Mouse (Mus musculus) thymus, postnatal 4 days (tissue): ENCODE measurements around the gene Ttll8.

Experiments used
- DNase-seq: peaks from one replicate; pipeline ENCODE4 v3.0.0; 2021

The Ttll8 gene

DNA sequence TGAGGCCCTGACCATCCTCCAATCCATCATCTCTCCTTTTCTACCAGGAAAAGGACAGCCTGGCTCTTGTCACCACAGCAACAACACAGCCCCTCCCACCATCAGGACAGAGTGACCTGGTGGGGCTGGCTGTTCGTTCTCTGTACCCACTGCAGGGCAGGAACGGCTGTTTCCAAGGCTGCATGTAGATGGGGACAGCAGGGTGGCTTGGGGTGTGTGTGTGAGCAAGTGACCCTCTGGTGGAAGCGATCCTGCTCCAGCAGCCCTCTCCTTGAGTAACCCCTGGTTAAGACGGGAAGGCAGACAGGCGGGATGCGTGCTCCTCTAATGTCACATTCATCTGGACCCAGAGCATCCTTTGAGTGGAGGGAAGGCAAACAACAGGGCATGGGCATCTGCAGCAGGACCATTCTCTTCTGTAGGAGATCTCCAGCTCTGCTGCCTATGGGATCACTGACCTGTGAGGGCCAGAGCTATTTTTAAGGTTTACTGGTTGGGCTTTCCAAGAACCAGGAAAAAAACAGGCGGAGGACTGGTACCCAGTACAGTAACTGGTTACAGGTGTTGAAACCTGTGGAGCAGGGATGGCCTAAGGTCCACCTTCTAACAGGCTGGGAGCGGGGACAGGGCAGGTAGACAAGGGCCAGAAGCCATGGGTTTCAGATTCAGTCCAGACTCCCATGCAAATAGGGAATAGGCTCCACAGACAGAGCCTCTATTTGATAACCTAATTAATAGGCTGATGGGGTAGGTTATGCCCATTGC, 94.8 kb downstream of the Ttll8 start:
- DNase-seq, result no peak

DNA sequence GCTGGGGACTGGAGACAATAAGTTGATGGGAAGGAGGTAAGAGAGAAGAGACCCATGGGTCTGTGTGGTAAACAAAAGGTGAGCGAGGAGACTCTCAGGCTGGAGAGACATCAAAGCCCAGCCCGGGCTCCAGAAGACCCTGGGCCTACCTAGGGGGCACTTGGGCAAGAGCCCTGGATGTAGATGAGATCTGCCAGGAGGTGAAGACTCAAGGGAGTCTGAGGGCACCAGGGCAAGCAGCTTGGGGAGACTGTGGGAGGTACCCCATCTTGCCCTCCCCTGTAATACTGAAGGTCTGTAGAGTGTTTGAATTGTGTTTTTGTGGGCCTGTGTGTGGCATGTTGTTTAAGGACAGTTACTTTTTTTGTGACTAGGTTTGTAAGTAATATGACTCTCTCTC, 95.5 kb downstream of the Ttll8 start:
- no peak for DNase-seq

DNA sequence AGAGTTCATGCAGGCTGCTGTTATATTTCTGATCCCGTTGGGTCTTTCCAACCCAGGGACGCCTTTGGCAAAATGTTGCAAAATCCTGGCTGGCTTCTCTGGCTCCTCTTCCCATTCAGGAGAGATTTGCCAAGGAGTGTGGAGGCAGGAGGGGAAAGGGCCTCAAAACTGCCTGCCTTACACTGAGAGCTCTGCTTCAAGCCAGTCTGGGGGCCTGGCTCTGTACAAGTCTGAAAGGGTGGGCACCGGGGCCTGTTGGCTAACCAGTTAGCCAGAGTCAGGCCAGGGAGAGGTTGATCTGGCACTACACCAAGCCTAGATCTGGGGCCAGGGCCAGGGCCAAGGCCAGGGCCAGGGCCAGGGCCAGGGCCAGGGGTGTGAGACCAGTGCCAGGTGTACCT, 96.1 kb downstream of the Ttll8 start:
- DNase-seq, result no peak

DNA sequence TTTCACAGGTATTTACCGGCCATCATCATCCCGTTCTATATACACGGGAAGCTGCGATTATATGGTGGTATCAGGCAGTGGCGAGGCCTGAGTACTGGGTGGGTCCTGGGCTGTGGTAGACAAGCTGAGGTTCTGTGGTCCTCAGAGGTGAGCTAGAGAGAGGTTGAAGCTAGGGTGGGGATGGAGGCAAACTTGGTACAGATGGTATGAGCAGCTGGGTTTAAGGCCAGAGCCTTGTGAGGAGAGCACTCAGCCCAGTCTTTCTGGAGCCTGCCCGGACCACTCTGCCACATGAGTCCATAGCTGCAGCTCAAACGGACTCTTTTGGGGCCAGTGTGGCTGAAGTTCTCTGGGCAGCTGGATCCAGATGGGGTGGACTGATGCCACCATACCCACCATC, 96.9 kb downstream of the Ttll8 start:
- DNase-seq, result no peak

DNA sequence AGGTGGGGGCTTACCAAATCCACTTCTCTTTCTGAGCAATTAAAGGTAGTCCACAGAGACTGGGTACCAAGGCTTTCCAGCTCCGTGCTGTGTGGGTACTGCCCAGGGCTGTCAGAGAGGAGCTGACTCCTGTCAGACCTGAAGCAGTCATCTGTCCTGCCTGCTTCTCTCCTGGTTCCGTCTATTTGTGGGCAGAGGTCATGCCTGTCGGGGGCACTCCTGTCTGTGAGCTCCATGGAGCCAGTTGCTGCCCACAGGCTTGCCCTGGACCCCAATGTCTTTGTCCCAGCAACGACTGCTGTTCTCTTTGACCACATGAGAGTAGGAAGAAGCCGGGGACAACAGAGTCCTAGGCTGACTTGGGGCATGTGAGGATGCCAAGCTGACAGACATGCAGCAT, 97.6 kb downstream of the Ttll8 start:
- DNase-seq, result no peak

DNA sequence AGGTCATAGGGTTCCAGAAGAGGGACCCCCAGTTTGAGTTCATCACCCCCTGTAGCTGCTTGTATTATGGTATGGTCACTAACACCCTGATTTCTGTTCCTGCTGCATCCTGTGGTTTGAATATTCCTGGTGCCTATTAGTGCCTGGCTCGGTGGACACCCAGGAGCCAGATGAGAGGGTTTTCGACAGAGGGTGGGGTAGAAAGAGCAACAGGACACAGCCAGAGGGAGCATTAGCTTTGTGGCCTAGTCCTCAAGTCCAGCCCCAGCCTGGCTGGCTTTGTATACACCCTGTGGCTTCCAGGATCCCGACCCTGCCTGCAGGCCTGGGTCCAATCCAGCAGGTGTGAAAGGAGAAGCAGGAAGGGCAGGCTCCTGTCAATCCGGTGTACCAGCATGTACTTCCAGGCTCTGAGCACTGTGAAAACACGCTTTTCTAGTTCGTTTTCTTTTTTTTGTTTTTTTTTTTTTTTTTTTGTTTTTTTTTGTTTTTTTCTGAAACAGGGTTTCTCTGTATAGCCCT, 98.3 kb downstream of the Ttll8 start:
- no peak for DNase-seq

DNA sequence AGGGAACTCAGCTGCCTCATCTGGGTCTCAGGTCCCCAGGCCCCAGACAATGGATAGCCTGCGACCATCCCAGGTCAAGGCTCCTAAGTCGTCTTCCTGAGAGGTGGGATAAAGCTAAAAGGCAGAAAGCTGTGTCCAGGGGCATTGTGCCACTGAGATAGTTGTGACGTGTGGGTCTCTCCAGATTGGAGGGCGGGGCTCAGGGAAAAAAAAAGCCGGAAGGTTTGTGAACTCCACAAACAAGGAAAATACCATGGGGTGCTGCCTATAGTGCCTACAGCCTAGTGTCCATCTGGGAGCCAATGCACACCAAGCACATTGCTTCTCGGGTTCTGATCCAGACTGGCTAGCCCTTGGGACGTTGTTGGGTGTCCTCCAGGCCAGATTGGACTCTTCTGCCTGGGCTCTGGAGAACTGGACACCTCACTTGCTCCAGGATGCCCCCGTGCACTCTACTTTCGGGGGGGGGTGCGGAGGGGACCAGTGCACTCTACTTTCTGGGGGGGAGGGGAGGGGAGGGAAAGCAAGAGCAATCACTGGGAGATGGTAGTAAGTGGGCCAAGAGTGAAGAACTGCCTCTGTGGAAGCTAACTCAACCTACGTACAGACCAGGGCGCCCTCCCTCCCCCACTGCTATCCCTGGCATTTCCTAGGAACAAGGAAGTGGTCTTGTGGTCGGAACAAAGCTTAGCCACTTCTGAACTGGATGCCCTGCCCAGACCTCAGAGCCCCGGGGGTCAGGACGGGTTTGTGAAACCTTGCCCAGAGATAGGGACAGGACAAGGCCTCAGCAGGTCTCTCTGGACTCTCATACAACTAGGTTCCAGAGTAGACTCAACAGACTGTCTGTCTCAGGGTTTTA, 99.0 kb downstream of the Ttll8 start:
- no peak for DNase-seq

DNA sequence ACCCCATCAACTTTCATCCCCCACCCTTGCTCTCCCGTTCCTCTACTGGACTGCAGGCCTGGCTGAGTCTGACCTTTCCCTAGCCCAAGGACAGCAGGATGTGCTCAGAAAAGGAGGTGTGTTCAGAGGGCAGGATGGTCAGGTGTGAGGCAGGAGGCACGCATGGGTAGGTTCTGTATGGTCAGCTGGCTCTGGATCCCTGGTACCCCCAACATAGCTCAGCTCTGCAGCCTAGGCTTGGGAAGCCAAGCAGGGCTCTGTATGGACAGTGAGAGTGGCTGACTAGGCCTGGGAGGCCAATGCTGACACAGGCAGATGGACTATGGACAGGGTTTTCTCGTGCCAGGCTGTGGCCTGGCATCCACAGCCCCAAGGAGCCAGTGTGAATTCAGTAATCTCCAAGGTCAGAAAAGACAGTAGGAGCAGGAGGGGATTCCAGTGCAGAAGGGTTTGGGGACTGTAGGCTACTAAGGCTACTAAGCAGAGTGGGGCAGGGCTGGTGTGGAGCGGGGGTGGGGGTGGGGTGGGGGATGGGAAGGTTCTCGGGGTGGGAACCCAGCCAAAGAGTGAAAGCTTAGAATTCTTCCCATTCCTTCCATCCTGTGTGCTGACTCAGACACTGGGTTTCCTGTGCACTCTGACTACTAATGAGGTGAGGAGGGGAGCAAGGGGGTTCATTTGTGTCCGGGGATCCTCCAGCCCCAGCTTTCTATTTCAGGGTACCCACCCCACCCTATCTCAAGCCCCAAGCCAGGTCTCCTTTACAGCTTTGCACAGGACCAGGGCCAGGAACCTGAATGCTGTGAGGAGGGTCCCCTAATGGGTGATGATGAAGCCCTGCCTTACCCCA, 99.9 kb downstream of the Ttll8 start:
- no peak for DNase-seq

DNA sequence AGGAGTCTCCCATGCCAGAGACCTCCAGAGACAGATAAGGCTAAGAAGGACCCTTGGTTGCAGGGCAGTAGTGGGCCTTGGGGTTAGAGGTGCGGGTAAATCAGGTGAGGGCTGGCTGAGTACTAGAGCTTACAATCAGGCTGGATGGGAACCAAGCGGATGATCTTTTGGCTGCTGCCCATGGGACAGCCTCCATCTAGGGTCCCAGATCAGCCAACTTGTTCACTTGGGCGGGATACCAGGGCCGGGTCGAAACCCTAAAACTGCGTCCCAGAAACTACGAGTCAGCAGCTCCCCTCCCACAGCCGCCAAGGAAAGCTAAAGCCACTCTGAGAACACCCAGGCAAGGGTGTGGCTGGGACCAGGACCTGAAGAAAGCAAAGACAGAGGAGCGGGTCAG, 101.1 kb downstream of the Ttll8 start:
- DNase-seq, result no peak

DNA sequence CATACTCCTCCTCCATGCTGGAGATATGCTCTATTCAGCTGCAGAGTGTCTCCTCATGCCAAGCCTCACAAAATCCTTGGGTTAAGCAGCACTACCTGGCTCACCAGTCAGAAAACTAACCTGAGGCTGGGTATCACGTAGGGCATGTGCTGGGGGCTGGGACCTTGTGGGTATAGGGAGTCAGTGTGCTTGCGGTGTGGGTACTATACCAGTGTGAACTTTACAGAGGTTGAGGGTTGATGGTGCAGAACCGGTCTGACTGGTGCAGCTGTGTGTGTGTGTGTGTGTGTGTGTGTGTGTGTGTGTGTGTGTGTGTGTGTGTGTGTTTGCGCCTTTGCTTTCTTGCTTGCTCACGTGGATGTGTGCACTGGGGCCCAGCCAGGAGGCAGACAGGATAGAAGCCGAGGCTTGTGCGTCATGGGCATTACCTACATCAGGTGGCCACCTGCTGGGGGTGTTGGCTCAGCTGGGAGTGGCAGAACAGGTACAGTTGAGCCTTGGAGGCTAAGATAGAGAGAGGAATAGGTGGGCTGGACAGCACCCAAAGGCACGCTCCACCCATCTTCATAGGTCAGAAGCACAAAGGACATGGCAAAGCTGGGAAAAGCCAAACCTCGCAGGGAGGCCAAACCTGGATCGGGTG, 102.6 kb downstream of the Ttll8 start:
- no peak for DNase-seq

DNA sequence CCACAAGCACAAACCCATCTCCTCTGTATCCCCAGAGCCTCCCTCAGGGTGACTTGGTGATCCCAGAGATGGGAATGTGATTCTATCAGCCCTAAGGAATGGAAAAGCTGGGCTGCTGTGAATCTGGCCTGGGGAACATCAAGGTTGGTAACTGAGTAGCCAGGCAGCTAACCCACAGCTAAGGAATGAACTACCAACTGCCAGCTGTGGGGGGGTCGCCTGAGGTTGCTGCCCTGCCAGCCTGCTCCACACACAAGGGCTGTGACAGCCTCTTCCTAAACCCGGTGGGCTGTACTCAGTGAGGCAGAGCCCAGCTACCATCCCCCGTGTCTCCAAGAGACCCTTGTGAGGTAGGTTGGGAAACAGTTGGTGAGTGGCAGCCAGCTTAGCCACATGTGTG, 103.1 kb downstream of the Ttll8 start:
- DNase-seq, result no peak

DNA sequence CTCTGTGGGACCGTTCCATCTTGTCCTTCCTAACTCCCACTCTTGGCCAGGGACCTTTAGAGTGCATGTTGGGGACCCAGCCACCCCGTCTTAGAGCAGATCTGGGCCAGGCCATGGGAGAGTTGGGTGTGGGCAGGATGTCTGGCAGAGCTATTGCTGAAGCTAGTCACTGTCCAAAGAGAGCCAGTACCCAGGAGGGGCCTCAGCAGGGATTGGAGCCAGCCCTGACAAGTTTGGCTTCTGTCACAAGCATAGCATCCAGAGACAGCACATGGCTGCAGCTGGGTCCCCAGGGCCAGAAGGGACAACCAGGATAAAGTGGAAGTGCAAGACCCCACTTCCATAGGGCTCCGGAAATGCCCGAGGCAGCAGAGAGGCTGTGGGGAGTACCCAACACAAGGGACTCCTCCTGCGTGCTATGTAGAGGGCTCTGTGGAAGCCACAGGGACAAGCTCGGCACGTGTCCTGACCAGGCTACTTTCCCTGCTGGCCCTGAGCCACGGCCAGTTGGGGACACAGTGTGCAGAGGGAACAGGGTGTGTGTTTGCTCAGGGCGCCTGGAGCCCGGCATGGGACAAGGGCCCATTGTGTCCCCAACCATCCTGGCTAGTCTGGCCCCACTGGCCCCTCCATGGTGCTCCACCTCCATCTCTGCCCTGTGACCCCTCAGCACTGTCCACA, 103.9 kb downstream of the Ttll8 start:
- DNase-seq, result no peak

DNA sequence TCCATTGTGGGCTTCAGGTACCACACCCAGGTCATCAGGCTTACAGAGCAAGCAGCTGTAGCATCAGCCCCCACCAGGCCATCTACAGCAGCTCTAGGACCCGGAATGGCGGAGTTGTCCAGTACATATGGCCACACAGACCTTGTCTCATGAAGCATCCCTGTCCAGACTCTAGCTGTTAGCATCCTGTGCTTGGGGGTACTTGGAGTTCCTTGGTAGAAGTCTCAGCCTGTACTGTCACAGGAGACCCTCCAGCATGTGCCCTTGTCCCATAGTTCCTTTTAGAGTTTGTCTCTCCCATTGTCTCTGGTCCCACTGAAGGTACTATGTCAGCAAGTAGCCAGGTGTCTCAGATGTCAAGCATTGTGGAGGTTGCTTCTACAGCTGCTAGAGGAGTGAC, 104.6 kb downstream of the Ttll8 start:
- DNase-seq, result no peak

DNA sequence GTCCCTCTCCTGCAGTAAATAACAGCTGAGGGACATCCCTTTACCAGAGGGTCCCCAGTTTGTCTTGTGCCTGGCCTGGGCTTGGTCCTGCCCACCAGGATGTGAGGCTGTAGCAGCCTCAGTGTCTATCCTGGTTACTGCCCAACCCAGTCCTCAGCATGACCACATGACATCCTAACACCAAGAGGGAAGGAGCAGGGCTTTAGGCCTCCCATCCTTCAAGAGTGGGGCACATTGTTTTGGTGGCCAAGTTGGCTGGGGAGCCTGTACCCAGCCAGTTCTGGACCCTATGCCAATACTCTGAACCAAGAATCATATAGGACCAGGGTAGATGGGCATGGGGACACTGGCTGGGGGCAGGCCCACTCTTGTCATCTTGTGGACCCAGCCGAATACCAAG, 105.6 kb downstream of the Ttll8 start:
- no peak for DNase-seq

DNA sequence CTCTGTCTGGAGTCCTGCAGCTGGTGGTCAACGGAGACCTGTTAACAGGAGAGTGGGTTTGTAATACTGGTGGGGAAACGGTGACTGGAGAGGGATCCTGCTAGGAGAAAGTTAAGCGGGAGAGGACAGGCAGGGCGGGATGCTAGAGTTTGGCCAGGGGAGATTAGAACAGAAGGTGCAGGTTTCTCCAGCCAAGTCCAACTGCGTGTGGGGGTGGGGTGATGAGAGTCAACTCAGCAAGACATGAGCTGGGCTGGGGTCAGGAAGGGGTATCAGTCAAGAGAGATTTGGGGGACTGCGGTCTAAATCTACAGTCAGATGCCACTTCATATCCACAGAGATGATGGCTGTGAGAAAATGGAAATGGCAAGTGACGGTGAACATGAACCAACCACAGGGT, 109.3 kb downstream of the Ttll8 start:
- no peak for DNase-seq

DNA sequence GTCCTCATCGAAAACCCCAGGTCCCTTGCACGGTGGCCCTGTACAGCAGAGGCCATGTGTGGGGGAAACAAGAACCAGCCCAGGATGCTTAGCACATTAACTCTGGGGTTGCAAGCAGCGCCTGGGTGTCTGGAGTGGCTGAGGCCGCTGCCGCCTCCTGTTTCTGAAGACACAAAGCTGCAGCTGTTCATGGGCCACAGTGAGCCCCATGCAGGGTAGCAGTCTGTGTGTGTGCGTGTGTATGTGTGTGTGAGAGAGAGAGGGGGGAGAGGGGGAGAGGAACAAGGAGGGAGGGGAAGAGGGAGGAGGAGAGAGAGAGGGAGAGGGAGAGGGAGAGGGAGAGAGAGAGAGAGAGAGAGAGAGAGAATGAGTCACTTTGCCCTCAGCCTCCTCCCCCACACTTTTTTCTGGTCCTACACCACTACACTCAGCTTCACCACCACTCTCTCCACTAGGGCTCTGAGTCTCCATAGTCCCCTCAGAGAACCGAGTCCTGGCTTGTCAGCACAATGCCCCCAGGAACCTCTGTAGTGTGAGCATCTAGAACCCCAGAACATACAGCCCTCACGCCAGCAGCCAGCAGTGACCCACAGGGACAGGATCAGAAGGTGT, 110.6 kb downstream of the Ttll8 start:
- peak; percentile 59 for DNase-seq

DNA sequence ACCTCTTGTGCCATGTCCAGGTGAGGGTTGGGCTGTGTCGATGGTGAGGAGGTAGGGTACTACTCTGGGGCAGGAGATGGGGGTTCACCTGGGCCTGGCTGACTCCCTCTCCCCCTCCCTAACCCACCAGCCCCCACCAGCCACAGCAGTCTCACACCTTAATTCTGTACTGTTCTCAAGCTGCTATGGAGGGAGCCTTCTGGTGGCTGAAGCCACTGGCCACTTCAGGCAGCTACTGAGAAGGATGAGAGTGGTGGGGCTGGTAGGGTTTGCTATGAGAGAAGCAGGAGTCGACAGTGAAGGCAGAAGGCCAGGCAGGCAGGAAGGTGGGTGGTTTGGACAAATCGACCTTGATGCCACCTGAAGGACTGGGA, 111.9 kb downstream of the Ttll8 start:
- no peak for DNase-seq

DNA sequence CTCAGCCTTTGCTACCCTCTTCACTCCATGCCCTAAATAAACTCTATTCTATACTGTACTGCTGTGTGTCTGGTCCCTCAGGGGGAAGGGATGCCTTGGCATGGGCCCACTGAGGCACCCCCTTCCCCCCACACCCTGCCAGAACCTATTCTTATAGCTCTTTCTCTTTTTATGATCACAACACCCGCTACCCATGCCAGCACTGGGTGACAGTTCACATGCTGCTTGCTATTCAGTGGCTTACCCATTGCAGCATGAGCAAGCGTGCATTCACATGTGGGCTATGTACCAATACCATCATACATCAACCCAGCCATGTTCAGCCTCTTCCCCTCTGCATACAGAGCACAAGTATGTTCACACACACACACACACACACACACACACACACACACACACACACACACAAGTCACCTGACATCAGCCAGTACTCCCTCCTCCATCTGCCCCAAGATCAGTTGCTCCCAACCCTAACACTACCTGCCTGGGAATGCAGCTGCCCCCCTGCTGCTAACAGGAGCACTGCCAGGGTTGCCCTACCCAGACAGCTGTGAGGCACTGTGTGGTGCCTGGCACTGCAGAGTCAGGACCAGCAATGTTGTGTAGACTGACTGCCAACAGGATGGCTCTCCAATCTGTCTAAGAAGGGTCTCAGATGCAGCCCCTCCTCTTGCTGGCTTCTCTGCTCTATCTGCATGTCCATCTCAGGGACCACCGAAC, 112.5 kb downstream of the Ttll8 start:
- DNase-seq, result no peak

DNA sequence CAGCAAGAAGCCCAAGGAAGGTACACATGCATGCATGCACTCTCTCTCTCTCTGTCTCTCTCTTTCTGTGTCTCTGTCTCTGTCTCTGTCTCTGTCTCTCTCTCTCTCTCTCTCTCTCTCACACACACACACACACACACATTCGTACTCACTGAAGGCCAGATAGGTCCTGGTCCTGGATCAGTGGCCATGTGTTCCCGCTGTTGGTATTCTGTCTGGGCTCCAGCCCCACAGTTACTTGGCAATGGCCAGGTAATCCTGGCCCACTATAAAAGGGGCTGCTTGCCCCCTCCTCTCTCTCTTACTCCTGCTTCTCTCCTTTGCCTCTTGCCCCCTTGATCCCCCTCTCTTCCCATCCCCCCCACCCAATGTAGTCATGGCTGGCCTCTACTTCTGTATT, 113.1 kb downstream of the Ttll8 start:
- no peak for DNase-seq
